Mouse (Mus musculus) right cerebral cortex, postnatal 14 days (tissue): ENCODE measurements at regions not wholly inside any gene's neighbourhood (a gene's known extent, or its start where the extent isn't known, plus 50 kb on each side); places are given as distances from the start of the nearest gene placed in this dataset.

ENCODE experiments used
- DNase-seq: peaks from one replicate; pipeline ENCODE4 v3.0.0; 2022

DNA sequence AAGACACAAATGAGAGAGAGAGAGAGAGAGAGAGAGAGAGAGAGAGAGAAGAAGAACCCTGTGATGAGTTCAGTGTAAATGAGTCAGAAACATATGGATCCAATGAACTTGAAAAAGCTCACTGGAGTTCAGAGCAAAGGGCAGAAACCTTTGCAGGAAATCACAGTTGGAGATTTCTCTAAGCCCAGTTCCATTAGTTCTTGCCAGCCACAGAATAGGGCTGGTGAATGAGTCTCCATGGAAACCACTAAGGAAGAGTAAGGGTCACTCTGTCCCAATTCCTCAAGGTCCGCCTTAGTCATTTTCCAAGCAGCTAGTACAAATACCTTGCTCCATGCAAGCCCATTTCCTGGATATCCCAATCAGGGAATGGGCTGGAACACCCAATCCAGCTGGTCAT, 93.2 kb downstream of the Snx19 start:
- DNase-seq = no peak

DNA sequence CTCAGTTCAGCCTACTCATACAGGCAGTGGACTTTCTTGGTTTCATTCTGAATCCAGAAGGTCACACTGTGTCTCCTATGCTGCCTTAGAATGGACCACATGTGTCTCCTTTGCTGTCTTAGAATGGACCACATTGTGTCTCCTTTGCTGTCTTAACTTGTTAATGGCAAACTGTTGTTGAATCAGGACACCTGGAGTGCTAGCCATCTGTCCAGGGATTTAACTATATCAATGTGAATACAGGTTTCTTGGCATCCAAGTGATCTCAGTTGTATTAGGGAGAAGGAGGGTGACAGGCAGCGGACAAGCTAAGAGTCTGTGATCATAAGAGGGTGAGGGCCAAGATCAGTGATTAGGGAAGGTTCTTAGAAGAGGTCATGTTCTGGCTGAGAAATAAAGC, 92.3 kb downstream of the Snx19 start:
- DNase-seq = no peak
